Mouse (Mus musculus) MEL-GATA-1-ER (cell line): ENCODE data around the gene Dnttip1.
"Not testable (repeated sequence)": the region's sequence is repeated elsewhere in the genome, so short reads cannot be mapped to it uniquely, and the experiment has no call there.

ENCODE experiments used
- DNase-seq: peaks from one replicate; pipeline ENCODE4 v3.0.0-alpha.2; 2012; ENCODE audit warnings: low read depth; ENCODE audit errors: extremely low read depth

Dnttip1 gene

DNA sequence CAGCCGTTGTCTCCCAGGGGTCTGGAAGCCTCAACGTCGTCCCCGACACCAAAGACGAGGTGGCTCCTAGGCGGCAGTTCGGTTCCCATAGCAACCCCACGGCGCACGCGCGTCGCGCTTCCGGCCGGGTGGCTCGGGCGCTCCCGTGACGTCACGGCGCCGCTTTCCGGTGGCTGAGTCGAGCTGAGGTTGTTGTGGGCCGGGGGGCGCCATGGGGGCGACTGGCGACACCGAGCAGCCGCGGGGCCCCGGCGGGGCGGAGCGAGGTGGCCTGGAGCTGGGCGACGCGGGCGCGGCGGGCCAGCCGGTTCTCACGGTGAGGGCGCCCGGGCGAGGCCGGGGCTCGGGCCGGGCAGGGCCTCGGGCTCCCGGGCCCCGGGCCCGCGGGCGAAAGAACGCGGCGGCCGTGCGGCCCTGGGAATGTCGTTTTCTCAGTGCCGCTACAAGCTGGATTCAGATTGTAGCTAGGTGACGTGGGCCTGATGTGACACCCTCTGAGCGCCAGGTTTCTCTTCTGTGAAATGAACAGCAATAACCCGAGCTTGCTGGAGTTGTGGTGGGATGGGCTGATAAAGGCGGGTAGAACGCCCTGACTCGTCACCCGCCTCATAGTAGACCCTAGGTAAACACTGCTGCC is at the start of gene Dnttip1, which contains the start of gene Wfdc3:
Dnttip1 (plus strand) TSS at position 141 of the 637 bp plus-strand sequence.
Wfdc3 (minus strand) TSS at position 89 of the 637 bp plus-strand sequence.
- peak; percentile 56 for DNase-seq

DNA sequence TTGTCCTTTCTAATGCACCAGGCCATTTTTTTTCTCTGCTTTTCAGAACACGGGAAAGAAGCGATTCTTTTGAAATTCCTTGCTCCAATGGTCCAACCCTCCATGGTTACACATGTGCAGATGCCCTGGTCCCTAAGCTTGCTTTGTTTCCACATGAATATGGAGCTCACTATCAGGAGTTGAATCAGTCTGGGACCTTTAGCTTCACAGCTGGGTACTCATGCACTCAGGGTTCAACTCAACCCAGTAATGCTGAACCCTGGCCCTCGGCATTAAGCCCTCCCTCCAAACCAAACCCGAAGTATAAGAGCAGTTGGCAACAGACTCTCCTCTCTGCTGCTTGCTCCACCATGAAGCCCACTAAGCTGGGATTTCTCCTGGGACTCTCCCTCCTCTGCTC is 47.6 kb upstream of the Dnttip1 start, which contains the start of gene Spint4:
Spint4 (plus strand) TSS at position 301 of the 400 bp plus-strand sequence.
- DNase-seq = no peak

- no peak for DNase-seq
Observed at GRCm38 (mm10) chr2:164700959-164701358, 44.8 kb upstream of the Dnttip1 start.

DNA sequence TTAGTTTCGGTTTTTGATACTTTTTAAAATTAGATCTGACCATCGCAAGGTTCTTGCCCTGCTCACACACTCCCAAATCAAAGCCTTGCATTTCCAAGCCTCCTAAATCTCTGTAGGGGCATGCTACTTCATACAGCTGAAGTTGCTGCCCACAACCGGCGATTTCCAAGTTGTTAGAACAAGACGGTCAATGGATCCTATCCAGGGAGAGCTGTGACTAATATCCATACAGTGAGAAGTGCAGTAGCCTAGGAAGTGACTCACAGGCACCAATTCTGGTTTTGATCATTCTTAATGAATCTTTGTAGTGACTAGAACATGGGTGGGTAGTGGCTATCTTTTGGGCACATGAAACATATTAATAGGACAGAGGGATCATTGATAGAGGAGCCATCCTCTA is 44.0 kb upstream of the Dnttip1 start:
- DNase-seq = no peak

DNA sequence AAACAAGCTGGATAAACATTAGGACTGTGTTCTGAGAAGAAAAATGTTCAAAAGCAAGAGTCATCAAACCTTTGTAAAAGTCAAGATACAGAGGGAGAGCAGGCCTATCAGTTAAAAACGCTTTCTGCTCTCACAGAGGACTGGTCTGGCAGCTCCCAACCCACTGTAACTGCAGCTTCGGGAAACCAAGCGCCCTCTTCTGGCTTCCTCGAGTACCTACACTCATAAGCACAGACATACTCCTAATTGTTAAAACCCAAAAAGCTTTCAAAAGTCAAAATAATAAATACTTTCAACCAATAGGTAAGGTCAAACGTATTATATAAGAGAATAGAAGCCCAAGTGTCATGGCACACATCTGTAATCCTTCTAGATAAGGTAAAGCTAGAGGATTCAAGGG is 41.5 kb upstream of the Dnttip1 start:
- DNase-seq = no peak

DNA sequence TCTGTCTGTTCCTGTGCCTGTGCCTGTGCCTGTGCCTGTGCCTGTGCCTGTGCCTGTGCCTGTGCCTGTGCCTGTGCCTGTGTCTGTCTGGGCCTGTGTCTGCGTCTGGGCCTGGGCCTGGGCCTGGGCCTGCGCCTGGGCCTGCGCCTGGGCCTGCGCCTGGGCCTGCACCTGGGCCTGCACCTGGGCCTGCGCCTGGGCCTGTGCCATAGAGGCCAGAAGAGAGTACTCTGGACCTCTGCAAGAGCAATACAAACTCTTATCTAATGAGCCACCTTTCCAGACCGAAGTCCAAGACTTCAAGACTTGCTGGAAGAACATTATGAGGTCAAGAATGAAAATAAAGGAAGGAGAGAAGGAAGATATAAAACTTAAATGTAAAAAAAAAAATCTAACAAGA is 40.5 kb upstream of the Dnttip1 start:
- DNase-seq = no peak

DNA sequence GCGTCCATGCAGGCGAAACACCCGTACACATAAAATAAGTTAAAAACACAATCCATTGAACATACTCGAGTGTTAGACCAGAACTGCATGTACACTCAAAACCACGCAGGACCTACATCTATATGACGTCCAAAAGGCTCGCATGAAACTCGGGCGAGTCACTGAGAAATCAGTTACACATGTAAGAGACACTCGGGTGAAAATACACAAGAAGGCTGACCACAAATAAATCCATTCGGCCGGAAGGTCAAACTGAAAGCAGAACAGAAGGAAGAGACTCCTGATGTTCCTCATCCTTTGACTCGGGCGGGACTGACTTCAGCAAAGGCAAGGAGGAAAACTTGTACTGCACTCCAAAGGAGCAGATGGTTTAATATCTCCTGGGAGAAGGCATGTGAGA is 39.8 kb upstream of the Dnttip1 start:
- DNase-seq = no peak

DNA sequence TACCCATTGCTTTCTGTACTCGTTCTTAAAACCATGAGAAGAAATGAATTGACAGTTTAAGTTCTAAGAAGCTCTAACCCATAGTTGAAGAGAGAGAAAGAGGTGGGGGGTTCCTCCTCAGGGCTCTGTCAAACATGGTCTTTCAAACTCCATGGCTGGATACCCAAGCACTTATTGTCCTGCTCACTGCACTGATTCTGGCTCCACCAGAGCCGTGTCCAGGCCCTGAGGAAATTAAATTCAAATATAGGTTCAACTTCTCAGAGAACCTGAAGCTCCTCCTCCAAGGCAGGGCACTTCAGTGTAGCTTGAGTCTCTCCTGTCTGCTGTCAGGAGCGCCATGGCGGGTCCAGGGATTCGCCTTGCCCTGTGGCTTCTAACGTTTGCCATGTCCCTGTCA is 30.8 kb upstream of the Dnttip1 start, which contains the start of gene Spint5:
Spint5 (plus strand) TSS at position 301 of the 400 bp plus-strand sequence.
- DNase-seq = no peak

- not testable (repeated sequence) for DNase-seq
Observed at GRCm38 (mm10) chr2:164716194-164716786, 29.5 kb upstream of the Dnttip1 start.

- no peak for DNase-seq
Observed at GRCm38 (mm10) chr2:164723276-164723675, 22.5 kb upstream of the Dnttip1 start.

DNA sequence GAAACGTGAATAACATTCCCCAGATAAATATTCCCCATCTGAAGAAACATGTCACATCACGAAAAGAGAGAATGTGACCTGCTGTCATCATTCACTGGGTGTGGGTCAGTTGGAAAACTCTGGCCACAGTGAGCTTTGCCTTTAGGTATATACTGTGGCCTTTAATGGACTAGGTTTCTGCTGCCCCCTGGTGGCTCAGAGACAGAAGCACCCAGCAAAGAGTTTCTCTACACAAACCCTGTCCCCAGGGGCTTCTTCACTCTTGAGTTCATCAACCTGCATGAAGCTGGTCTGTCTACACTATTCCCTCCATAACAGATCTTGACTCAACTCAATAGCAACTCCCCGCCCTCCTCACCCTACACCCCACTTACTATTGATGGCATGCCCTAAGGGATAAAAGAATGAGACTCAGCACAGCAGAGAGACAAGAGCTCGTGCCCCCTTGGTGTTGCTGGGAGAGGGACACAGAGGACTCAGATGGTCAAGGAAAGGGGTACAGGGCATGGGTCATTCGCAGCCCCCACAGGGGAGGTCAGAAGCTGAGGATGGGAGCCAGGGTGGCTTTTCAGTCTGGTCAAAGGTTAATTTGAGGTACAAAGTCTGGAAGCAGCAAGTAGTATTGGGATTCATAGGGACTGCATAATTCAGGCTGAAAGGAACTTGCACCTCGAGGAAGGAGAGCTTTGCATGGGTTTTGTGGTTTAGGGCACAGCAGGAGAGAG is 19.7 kb upstream of the Dnttip1 start:
- no peak for DNase-seq

GRCm38 (mm10) chr2:164731719-164732118 is 14.1 kb upstream of the Dnttip1 start:
- no peak for DNase-seq

GRCm38 (mm10) chr2:164733259-164733658 is 12.5 kb upstream of the Dnttip1 start:
- no peak for DNase-seq

GRCm38 (mm10) chr2:164734839-164735238 is 10.9 kb upstream of the Dnttip1 start:
- DNase-seq = no peak

DNA sequence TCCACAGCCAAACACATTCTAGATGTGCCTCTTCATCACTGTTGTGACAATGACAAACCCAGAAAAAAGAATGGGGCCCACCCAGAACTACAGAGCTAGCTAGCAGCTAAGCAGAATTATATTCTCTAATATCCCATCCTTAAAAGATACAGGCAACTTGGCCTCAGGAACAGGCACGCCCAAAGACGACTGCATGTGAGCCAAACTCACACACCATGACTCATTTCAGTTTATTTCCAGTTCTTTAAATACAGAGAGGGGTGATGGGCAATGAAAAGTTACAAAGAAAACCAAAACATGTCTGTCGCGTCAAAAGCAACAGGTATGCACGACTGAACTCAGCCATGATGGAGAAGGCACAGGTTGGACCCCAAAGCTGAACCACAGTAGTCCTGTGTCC is 10.3 kb upstream of the Dnttip1 start:
- DNase-seq = no peak

DNA sequence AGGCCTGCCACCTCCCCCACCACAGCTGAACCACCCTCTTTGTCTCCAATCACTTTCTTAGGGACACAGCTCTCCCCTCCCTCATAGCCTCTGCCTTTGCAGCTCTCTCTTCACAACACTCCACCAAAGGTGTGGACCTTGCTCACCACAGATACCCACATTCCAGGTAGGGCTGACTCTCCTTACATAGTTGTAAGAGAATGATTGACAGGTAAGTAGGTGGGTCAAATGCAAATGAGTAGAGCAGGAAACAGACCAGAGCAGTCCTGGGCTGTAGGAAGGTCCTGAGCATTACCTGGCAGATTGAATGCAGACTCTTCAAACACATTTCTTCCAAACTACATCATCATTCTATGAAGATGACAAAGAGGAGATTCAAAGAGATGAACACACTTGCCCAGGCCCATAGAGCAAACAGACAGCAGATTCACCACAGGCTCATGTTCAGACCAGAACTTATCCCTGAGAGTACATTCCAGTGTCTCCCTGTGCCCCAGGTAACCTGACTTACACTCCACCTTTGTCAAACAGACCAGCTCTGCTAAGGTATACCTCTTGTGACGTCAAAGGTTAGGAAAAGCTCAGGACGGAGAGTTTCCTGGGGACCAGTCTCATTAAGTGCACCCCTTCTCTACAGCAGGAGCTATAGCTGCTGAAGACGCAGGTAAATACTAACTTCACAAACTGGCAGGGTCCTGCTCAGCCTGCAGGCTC is 8.2 kb upstream of the Dnttip1 start:
- no peak for DNase-seq

DNA sequence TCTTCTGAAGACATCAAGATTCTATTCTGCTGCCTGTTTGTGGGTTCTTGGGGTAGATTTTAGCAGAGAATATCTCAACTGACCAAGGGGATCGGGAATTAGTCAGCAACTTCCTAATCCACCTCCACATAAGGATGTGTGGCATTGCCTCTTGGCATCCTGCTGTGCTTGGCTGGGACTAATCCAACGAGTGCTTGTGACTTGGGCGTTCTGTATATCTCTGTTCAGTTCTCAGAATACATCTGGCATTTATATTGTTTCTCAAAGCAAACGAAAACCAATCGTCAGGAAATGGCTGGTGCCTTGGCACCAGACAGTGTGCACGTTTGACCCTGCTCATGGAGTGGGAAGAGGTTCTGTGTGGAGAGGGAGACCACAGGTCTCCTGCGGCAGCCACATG is 5.9 kb upstream of the Dnttip1 start:
- DNase-seq = no peak

GRCm38 (mm10) chr2:164744987-164745386 is 796 bp upstream of the Dnttip1 start:
- DNase-seq = peak; percentile 19

- DNase-seq = no peak
Observed at GRCm38 (mm10) chr2:164746693-164747092, 910 bp downstream of the Dnttip1 start.

GRCm38 (mm10) chr2:164748191-164748590 is 2.4 kb downstream of the Dnttip1 start:
- no peak for DNase-seq

GRCm38 (mm10) chr2:164748991-164749390 is 3.2 kb downstream of the Dnttip1 start:
- no peak for DNase-seq

DNA sequence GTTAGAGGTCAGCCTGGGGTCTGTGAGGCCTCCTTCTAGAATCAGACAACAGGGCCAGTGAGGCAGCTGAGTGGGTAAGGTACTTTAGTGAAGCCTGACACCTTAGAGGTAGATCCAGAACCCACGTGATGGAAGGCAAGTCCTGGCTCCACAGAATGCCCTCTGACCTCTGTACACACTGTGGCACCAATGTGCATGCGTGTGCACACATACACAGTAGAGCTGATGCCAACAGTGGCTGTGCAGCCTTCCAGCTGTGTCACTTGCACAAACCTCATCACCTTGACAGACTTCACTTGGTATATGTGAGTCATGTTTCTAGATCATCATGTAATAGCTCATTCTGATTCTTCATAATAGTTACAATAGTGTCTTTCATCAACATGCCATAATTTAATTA is 6.7 kb downstream of the Dnttip1 start:
- no peak for DNase-seq
